Mouse (Mus musculus): ENCODE data around the gene Nepn.

GRCm38 (mm10) chr10:52360862-52361609, 27.7 kb upstream of the Nepn start:
- TF ChIP-seq TCF12 (IDR thresholded peaks at IDR 0.05; ENCODE audit: low read depth, low read length) = no peak
- no peak for TF ChIP-seq CTCF (conservative IDR thresholded peaks at IDR 0.05 in 1 of 2, IDR thresholded peaks at IDR 0.05 in 1 of 2; ENCODE audit: low read depth in 2 of 2, low read length in 2 of 2)
- TF ChIP-seq ZMIZ1 (IDR thresholded peaks at IDR 0.05; ENCODE audit: low read depth, low read length) = no peak
- TF ChIP-seq E2F4 (IDR thresholded peaks at IDR 0.05; ENCODE audit: insufficient replicate concordance, low read depth, low read length) = no peak
- no peak for TF ChIP-seq ETS1 (conservative IDR thresholded peaks at IDR 0.05; ENCODE audit: low read depth, low read length)
- TF ChIP-seq ZC3H11A (IDR thresholded peaks at IDR 0.05; ENCODE audit: low read depth, low read length) = no peak
- TF ChIP-seq SIN3A (IDR thresholded peaks at IDR 0.05; ENCODE audit: low read length) = no peak
- no peak for TF ChIP-seq RCOR1 (conservative IDR thresholded peaks at IDR 0.05; ENCODE audit: low read depth, low read length)
- TF ChIP-seq UBTF (IDR thresholded peaks at IDR 0.05; ENCODE audit: low read depth, low read length) = no peak
- no peak for TF ChIP-seq GABPA (IDR thresholded peaks at IDR 0.05; ENCODE audit: insufficient replicate concordance, low read depth, low read length)
- no peak for TF ChIP-seq NRF1 (IDR thresholded peaks at IDR 0.05; ENCODE audit: low read depth, low read length)
